Mouse (Mus musculus) brain, embryonic 18.5 days (tissue): ENCODE measurements around the gene Rad51ap1.
A peak's percentile ranks its signal among the peaks of the same experiment; 100 is the strongest.

Experiments
- DNase-seq: peaks from one replicate; pipeline ENCODE4 v3.0.0-alpha.2; 2012; ENCODE audit warnings: low read depth, low spot score

Gene Rad51ap1

GRCm38 (mm10) chr6:126939487-126940171, at the start of gene Rad51ap1, which contains the start of gene D6Wsu163e:
Rad51ap1 (minus strand) TSS chr6:126939587.
D6Wsu163e (plus strand) TSS chr6:126939962.
- DNase-seq = peak; percentile 89

- no peak for DNase-seq
These were observed 42.3 kb upstream of the Rad51ap1 start for GRCm38 (mm10) chr6:126981539-126982234.

GRCm38 (mm10) chr6:126966241-126967026, 27.0 kb upstream of the Rad51ap1 start:
- DNase-seq = no peak

- no peak for DNase-seq
These were observed 24.0 kb upstream of the Rad51ap1 start for GRCm38 (mm10) chr6:126963426-126963825.

GRCm38 (mm10) chr6:126962709-126963108, 23.3 kb upstream of the Rad51ap1 start:
- DNase-seq = no peak

GRCm38 (mm10) chr6:126961371-126962018, 22.1 kb upstream of the Rad51ap1 start:
- no peak for DNase-seq

- DNase-seq = peak; percentile 52
These were observed 16.3 kb upstream of the Rad51ap1 start for GRCm38 (mm10) chr6:126955734-126956133.

- DNase-seq = no peak
These were observed 8.9 kb upstream of the Rad51ap1 start for GRCm38 (mm10) chr6:126948336-126948735.

- DNase-seq = no peak
These were observed 1.1 kb upstream of the Rad51ap1 start for GRCm38 (mm10) chr6:126940451-126940850.

GRCm38 (mm10) chr6:126938853-126939486, 417 bp downstream of the Rad51ap1 start:
- DNase-seq = no peak

GRCm38 (mm10) chr6:126938047-126938446, 1.3 kb downstream of the Rad51ap1 start:
- DNase-seq = no peak

- no peak for DNase-seq
These were observed 6.5 kb downstream of the Rad51ap1 start for GRCm38 (mm10) chr6:126932896-126933295.

GRCm38 (mm10) chr6:126921111-126921881, 18.1 kb downstream of the Rad51ap1 start, which contains the start of gene Dyrk4:
Dyrk4 (minus strand) TSS chr6:126921839.
- DNase-seq = no peak

- no peak for DNase-seq
These were observed 24.5 kb downstream of the Rad51ap1 start for GRCm38 (mm10) chr6:126914928-126915327.

GRCm38 (mm10) chr6:126910727-126911126, 28.7 kb downstream of the Rad51ap1 start:
- DNase-seq = no peak

GRCm38 (mm10) chr6:126907876-126908275, 31.5 kb downstream of the Rad51ap1 start:
- DNase-seq = no peak

- no peak for DNase-seq
These were observed 32.0 kb downstream of the Rad51ap1 start for GRCm38 (mm10) chr6:126907378-126907777.

GRCm38 (mm10) chr6:126877118-126877517, 62.3 kb downstream of the Rad51ap1 start:
- DNase-seq = no peak
